Mouse (Mus musculus) stomach, postnatal 0 days (tissue): Measurements from ENCODE around the gene Lrrc8d. TPM values are rescaled to one million over a fixed set of nuclear protein-coding genes. Genes with fewer than 3 reads are reported as not detected.

Source experiments
- ATAC-seq: fragments of 200-750 bp; cut with Nextera tagmentation; 2 replicates; pipeline ENCODE4 v1.8.0; 2017; ENCODE audit not compliant: low FRiP score, low TSS enrichment
- DNase-seq: peaks from one replicate; pipeline ENCODE4 v3.0.0-alpha.2; 2016; ENCODE audit warnings: low spot score
- H3K27ac ChIP-seq: fragments of 300-500 bp; sonication (generic); replicated peaks from 2 replicates; pipeline ENCODE4 v1.5.1; 2014; ENCODE audit warnings: mild to moderate bottlenecking, control low read depth
- H3K27me3 ChIP-seq: fragments of 300-500 bp; sonication (generic); 2 replicates; pipeline ENCODE4 v1.6.1; 2014; ENCODE audit warnings: low read length; ENCODE audit not compliant: control insufficient read depth, insufficient read depth
- H3K36me3 ChIP-seq: fragments of 300-500 bp; sonication (generic); 2 replicates; pipeline ENCODE4 v1.6.1; 2014; ENCODE audit warnings: low read length, mixed read lengths; ENCODE audit not compliant: control insufficient read depth, insufficient read depth
- H3K4me1 ChIP-seq: fragments of 300-500 bp; sonication (generic); replicated peaks from 2 replicates; pipeline ENCODE4 v1.6.1; 2014; ENCODE audit warnings: antibody characterized with exemption; ENCODE audit not compliant: control insufficient read depth, insufficient read depth
- H3K4me2 ChIP-seq: fragments of 300-500 bp; sonication (generic); replicated peaks from 2 replicates; pipeline ENCODE4 v1.6.1; 2014; ENCODE audit warnings: low read depth, mild to moderate bottlenecking, control low read depth, moderate library complexity
- H3K4me3 ChIP-seq: fragments of 300-500 bp; sonication (generic); 2 replicates; pipeline ENCODE4 v1.5.1; 2014; ENCODE audit warnings: low read depth, low read length, control low read depth
- H3K9ac ChIP-seq: fragments of 300-500 bp; sonication (generic); 2 replicates; pipeline ENCODE4 v1.6.1; 2014; ENCODE audit warnings: mild to moderate bottlenecking, low read length, control low read depth, mixed read lengths
- H3K9me3 ChIP-seq: fragments of 300-500 bp; sonication (generic); 2 replicates; pipeline ENCODE4 v1.6.1; 2016; ENCODE audit warnings: low read length; ENCODE audit not compliant: control insufficient read depth
- CTCF ChIP-seq: IDR thresholded peaks from 2 replicates; pipeline ENCODE4 v1.5.1; 2016; ENCODE audit warnings: antibody characterized with exemption, low read depth, mild to moderate bottlenecking, moderate library complexity
- EP300 ChIP-seq: optimal IDR thresholded peaks from 2 replicates; pipeline ENCODE3; 2016; ENCODE audit warnings: antibody characterized with exemption
- WGBS: fragments of 180-500 bp; shearing (Covaris S2); extraction: QIAGEN DNeasy Blood & Tissue Kit; methylation state at CpG from one replicate; pipeline ENCODE4 v1.1.7; 2014; 5-methylcytosine and 5-hydroxymethylcytosine counted together
- polyA plus RNA-seq: library from polyadenylated mRNA; unstranded; fragments of >200 nt; fragmentation: Nextera tagmentation; extraction: Ambion mirVana; gene quantifications from 2 replicates; pipeline ENCODE4 v1.2.1, GENCODE M21; 2015

The Lrrc8d gene
- polyA plus RNA-seq, 1 experiment from 2014 or later, result 10.2 TPM

DNA sequence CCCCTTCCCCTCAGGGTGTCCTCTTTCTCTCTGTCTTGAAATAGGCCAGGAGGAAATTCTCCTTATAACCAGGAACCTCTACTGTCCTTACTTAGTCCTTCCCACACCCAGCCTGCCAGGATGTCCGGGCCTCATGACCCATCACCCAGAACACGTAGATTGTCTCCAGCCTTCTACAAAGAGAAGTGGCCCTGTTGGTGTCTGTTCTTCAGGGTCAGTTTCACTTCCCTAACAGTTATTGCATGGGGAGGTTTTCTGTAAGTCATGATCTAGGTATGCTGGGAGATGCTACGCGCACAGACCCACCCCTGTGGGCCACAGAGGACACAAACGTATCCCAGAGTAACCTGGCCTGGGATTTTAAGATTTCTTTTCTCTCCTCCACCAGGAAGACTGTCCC lies 37.9 kb upstream of the Lrrc8d start:
- DNase-seq (no peak), ATAC-seq (no peak)
- H3K36me3 ChIP-seq, result no peaks in the 10 kb centered on the region
- no peaks in the 10 kb centered on the region for H3K9me3 ChIP-seq
- no peak overlapping the region for H3K9ac ChIP-seq
- H3K27me3 ChIP-seq, result no peaks in the 10 kb centered on the region
- 85% methylated on average over 5 of the region's 5 CpGs for WGBS
- H3K4me2 ChIP-seq, result no peak overlapping the region
- no peak for TF ChIP-seq EP300
- TF ChIP-seq CTCF, result no peak
- no peak overlapping the region for H3K27ac ChIP-seq
- H3K4me1 ChIP-seq, result no peaks in the 10 kb centered on the region
- no peak overlapping the region for H3K4me3 ChIP-seq

GRCm38 (mm10) chr5:105666930-105667329 lies 32.8 kb upstream of the Lrrc8d start:
- no peak overlapping the region for H3K9ac ChIP-seq
- no peak overlapping the region for H3K4me3 ChIP-seq
- TF ChIP-seq EP300 (no peak), CTCF (no peak)
- no peaks in the 10 kb centered on the region for H3K9me3 ChIP-seq
- no peak for ATAC-seq
- H3K36me3 ChIP-seq, result no peaks in the 10 kb centered on the region
- no peak overlapping the region for H3K27ac ChIP-seq
- 68% methylated on average over 5 of the region's 5 CpGs for WGBS
- no peak for DNase-seq
- H3K4me2 ChIP-seq, result no peak overlapping the region
- no peaks in the 10 kb centered on the region for H3K27me3 ChIP-seq
- H3K4me1 ChIP-seq, result no peaks in the 10 kb centered on the region

- H3K4me3 ChIP-seq, result no peak overlapping the region
- no peaks in the 10 kb centered on the region for H3K9me3 ChIP-seq
- 62% methylated on average over 6 of the region's 6 CpGs for WGBS
- no peak overlapping the region for H3K27ac ChIP-seq
- DNase-seq, result no peak
- H3K27me3 ChIP-seq, result no peaks in the 10 kb centered on the region
- no peaks in the 10 kb centered on the region for H3K4me1 ChIP-seq
- H3K9ac ChIP-seq, result no peak overlapping the region
- H3K36me3 ChIP-seq, result no peaks in the 10 kb centered on the region
- H3K4me2 ChIP-seq, result no peak overlapping the region
- TF ChIP-seq CTCF (no peak), EP300 (no peak)
- no peak for ATAC-seq
These were observed 32.4 kb upstream of the Lrrc8d start for GRCm38 (mm10) chr5:105667411-105667810.

DNA sequence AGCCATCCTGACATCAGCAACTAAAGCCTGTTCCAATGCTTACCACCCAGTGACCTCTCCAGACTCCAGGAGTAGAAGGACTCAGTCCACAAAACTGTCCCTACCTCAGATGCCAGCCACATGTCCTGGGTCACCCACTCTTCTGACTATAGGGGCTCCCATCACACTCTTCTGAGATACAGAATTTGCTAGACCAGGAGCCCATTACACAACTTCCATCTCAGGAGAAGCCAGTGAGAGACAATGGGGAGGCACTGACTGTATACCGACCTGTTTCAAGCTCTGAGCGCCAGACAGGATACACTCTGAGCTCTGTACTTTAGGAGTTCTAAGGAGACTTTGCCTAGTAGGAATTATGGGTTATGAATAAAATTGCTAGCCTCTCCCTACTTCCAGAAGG lies 30.7 kb upstream of the Lrrc8d start:
- Histone ChIP-seq H3K4me1 (no peaks in the 10 kb centered on the region), H3K9ac (no peak overlapping the region), H3K4me3 (no peak overlapping the region), H3K4me2 (no peak overlapping the region), H3K9me3 (no peaks in the 10 kb centered on the region), H3K27ac (no peak overlapping the region), H3K36me3 (no peaks in the 10 kb centered on the region), H3K27me3 (no peaks in the 10 kb centered on the region)
- ATAC-seq (no peak), DNase-seq (no peak)
- TF ChIP-seq CTCF (no peak), EP300 (no peak)
- WGBS, result 94% methylated on average over 2 of the region's 2 CpGs

DNA sequence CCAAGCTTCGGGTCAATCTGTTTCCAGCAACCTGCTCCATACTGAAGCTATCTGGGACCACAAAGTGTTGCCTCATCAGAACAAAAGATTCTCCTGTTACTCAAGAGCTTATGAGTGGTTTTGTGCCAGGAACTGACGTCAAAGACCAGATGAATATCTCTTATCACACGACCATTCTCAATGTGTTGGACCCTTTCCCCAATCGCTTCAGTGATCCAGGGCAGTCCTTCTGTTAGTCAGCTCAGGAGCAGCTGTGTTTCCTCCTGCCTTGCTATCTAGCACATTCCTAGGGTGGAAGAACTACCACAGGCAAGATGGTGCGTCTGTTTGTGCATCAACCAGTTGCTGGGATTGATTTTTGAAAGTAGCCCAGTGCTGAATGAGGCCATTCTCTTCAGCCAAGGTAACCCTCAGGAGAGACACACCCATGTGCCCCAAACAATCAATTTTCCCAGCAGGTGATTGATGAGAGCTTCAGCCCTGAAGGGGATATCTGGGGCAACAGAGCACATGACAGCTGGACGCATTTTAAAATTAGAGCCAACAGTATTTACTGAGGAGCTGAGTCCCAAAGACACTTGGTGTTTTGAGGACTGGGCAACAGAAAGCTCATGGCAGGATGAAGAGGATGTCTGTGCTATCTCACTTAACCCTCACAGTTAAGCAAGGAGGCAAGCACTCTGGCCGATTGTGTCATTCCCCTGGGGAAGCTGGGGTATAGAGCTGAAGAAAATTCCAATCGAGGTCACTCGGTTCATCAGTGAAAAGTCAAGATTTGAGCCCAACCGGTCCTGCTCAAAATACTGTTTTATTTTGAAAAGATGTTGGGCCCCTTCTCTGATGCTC lies 30.0 kb upstream of the Lrrc8d start:
- no peak overlapping the region for H3K9ac ChIP-seq
- no peaks in the 10 kb centered on the region for H3K4me1 ChIP-seq
- DNase-seq, result no peak
- no peaks in the 10 kb centered on the region for H3K27me3 ChIP-seq
- WGBS, result 59% methylated on average over 10 of the region's 10 CpGs
- no peak for ATAC-seq
- no peak overlapping the region for H3K4me3 ChIP-seq
- no peaks in the 10 kb centered on the region for H3K36me3 ChIP-seq
- no peak overlapping the region for H3K27ac ChIP-seq
- H3K4me2 ChIP-seq, result no peak overlapping the region
- TF ChIP-seq CTCF, result no peak
- TF ChIP-seq EP300, result no peak
- no peaks in the 10 kb centered on the region for H3K9me3 ChIP-seq

DNA sequence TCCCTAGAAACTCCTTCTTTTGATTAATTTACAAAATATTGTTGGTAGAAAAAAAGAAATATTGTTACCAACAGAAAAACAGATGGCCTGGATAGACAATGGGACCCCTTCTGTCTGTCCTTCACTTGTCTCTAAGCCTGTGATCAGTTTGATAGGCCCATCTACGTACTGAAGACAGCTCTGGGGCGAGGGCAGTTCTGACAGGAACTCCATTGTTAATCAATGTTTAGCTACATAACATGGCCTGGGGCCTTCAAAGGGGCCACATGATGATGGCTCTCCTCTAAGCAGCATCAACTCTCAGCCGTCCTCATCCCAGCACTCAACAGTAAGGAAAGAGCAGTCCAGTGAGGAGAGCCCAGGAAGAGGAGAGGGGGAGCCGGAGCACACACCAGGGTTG lies 27.4 kb upstream of the Lrrc8d start:
- Histone ChIP-seq H3K27me3 (no peaks in the 10 kb centered on the region), H3K9me3 (no peaks in the 10 kb centered on the region), H3K36me3 (no peaks in the 10 kb centered on the region), H3K4me2 (no peak overlapping the region), H3K4me1 (no peaks in the 10 kb centered on the region), H3K27ac (no peak overlapping the region), H3K4me3 (no peak overlapping the region), H3K9ac (no peak overlapping the region)
- ATAC-seq (no peak), DNase-seq (no peak)
- TF ChIP-seq EP300, result no peak
- no peak for TF ChIP-seq CTCF
- WGBS, result 69% methylated on average over 4 of the region's 4 CpGs
